Mouse (Mus musculus) hindbrain, embryonic 10.5 days (tissue): ENCODE measurements around the gene Dnaaf3. TPM values are rescaled to one million over a fixed set of nuclear protein-coding genes. Genes with fewer than 3 reads are reported as not detected.

Source experiments
- DNase-seq: peaks from one replicate; pipeline ENCODE4 v3.0.0-alpha.2; 2017; ENCODE audit warnings: low spot score
- H3K27ac ChIP-seq: fragments of 300-500 bp; sonication (generic); 2 replicates; pipeline ENCODE4 v1.5.1; 2016; ENCODE audit warnings: mild to moderate bottlenecking, moderate library complexity
- H3K27me3 ChIP-seq: fragments of 300-500 bp; sonication (generic); 2 replicates; pipeline ENCODE4 v1.6.1; 2016; ENCODE audit warnings: mild to moderate bottlenecking; ENCODE audit not compliant: poor library complexity, insufficient read depth, severe bottlenecking
- H3K36me3 ChIP-seq: fragments of 300-500 bp; sonication (generic); 2 replicates; pipeline ENCODE4 v1.6.1; 2016; ENCODE audit warnings: mild to moderate bottlenecking, moderate library complexity
- H3K4me1 ChIP-seq: fragments of 300-500 bp; sonication (generic); replicated peaks from 2 replicates; pipeline ENCODE4 v1.6.1; 2016; ENCODE audit warnings: mild to moderate bottlenecking
- H3K4me3 ChIP-seq: fragments of 300-500 bp; sonication (generic); 2 replicates; pipeline ENCODE4 v1.5.1; 2016; ENCODE audit warnings: mild to moderate bottlenecking, moderate library complexity
- H3K9me3 ChIP-seq: fragments of 300-500 bp; sonication (generic); 2 replicates; pipeline ENCODE4 v1.6.1; 2016; ENCODE audit warnings: mild to moderate bottlenecking, moderate library complexity
- WGBS: fragments of 180-500 bp; shearing (Covaris S2); methylation state at CpG from one replicate; pipeline ENCODE4 v1.1.7; 2016; 5-methylcytosine and 5-hydroxymethylcytosine counted together
- polyA plus RNA-seq: library from polyadenylated mRNA; unstranded; fragments of >200 nt; fragmentation: Nextera tagmentation; extraction: Ambion mirVana; gene quantifications from 2 replicates; pipeline ENCODE4 v1.2.1, GENCODE M21; 2016

The Dnaaf3 gene
- polyA plus RNA-seq, 1 experiment from 2014 or later: 2.9 TPM

GRCm38 (mm10) chr7:4502421-4503090 lies 29.7 kb downstream of the Dnaaf3 start:
- peak; percentile 20 for DNase-seq
- H3K27ac ChIP-seq: peak overlapping the region; percentile 96
- 14% methylated on average over 14 of the region's 14 CpGs for WGBS
- H3K36me3 ChIP-seq: peaks cover 9% of the 10 kb centered on the region; the same call in 1 of the 2 replicates
- H3K4me3 ChIP-seq: peak overlapping the region; percentile 95
- H3K4me1 ChIP-seq: peaks cover 48% of the 10 kb centered on the region
- no peaks in the 10 kb centered on the region for H3K9me3 ChIP-seq
- no peaks in the 10 kb centered on the region for H3K27me3 ChIP-seq

- peak within 1 kb of the TSS; percentile 96 for H3K27ac ChIP-seq
- H3K4me3 ChIP-seq: peak within 1 kb of the TSS; percentile 95
- peak; percentile 93 for DNase-seq
- peaks cover 17% of the 10 kb centered on the region for H3K36me3 ChIP-seq
- 1% methylated on average over 62 of the region's 62 CpGs for WGBS
- H3K27me3 ChIP-seq: no peaks in the 10 kb centered on the region
- H3K4me1 ChIP-seq: peaks cover 54% of the 10 kb centered on the region
- no peaks in the 10 kb centered on the region for H3K9me3 ChIP-seq
These were observed 30.5 kb downstream of the Dnaaf3 start, which contains the start of gene Ppp1r12c for GRCm38 (mm10) chr7:4501558-4502397. Gene Ppp1r12c, minus strand, starts transcription at chr7:4501680.

GRCm38 (mm10) chr7:4500892-4501471 lies 31.3 kb downstream of the Dnaaf3 start:
- H3K27ac ChIP-seq: peak overlapping the region; percentile 96
- 1% methylated on average over 52 of the region's 52 CpGs for WGBS
- H3K27me3 ChIP-seq: no peaks in the 10 kb centered on the region
- no peak for DNase-seq
- H3K36me3 ChIP-seq: peaks cover 25% of the 10 kb centered on the region
- peak overlapping the region; percentile 95 for H3K4me3 ChIP-seq
- no peaks in the 10 kb centered on the region for H3K9me3 ChIP-seq
- H3K4me1 ChIP-seq: peaks cover 54% of the 10 kb centered on the region

GRCm38 (mm10) chr7:4499034-4499433 lies 33.2 kb downstream of the Dnaaf3 start:
- WGBS: 95% methylated on average over 4 of the region's 4 CpGs
- no peaks in the 10 kb centered on the region for H3K27me3 ChIP-seq
- no peaks in the 10 kb centered on the region for H3K9me3 ChIP-seq
- no peak overlapping the region for H3K27ac ChIP-seq
- peak overlapping the region; percentile 21; the same call in 1 of the 2 replicates for H3K4me3 ChIP-seq
- peaks cover 45% of the 10 kb centered on the region for H3K4me1 ChIP-seq
- peaks cover 45% of the 10 kb centered on the region for H3K36me3 ChIP-seq
- no peak for DNase-seq

- Histone ChIP-seq H3K36me3 (peaks cover 52% of the 10 kb centered on the region), H3K27me3 (no peaks in the 10 kb centered on the region), H3K4me1 (peaks cover 45% of the 10 kb centered on the region), H3K4me3 (peak overlapping the region; percentile 21), H3K9me3 (no peaks in the 10 kb centered on the region), H3K27ac (peak overlapping the region; percentile 40; the same call in 1 of the 2 replicates)
- peak; percentile 67 for DNase-seq
- WGBS: 31% methylated on average over 9 of the region's 9 CpGs
These were observed 34.0 kb downstream of the Dnaaf3 start for GRCm38 (mm10) chr7:4498251-4498650.

GRCm38 (mm10) chr7:4497271-4497903 lies 34.9 kb downstream of the Dnaaf3 start:
- 93% methylated on average over 9 of the region's 9 CpGs for whole genome bisulfite sequencing
- Histone ChIP-seq H3K27me3 (no peaks in the 10 kb centered on the region), H3K4me3 (no peak overlapping the region), H3K4me1 (peaks cover 41% of the 10 kb centered on the region), H3K36me3 (peaks cover 61% of the 10 kb centered on the region), H3K27ac (no peak overlapping the region), H3K9me3 (no peaks in the 10 kb centered on the region)
- no peak for DNase-seq

- no peak overlapping the region for H3K4me3 ChIP-seq
- no peak for DNase-seq
- no peak overlapping the region for H3K27ac ChIP-seq
- H3K36me3 ChIP-seq: peaks cover 70% of the 10 kb centered on the region
- 96% methylated on average over 3 of the region's 3 CpGs for WGBS
- H3K4me1 ChIP-seq: peaks cover 40% of the 10 kb centered on the region
- H3K9me3 ChIP-seq: no peaks in the 10 kb centered on the region
- no peaks in the 10 kb centered on the region for H3K27me3 ChIP-seq
These were observed 35.8 kb downstream of the Dnaaf3 start for GRCm38 (mm10) chr7:4496468-4496867.

- Histone ChIP-seq H3K36me3 (peaks cover 90% of the 10 kb centered on the region), H3K4me1 (peaks cover 21% of the 10 kb centered on the region), H3K9me3 (no peaks in the 10 kb centered on the region), H3K27ac (no peak overlapping the region), H3K27me3 (no peaks in the 10 kb centered on the region), H3K4me3 (no peak overlapping the region)
- DNase-seq: no peak
- 85% methylated on average over 1 of the region's 1 CpGs for WGBS
These were observed 38.3 kb downstream of the Dnaaf3 start for GRCm38 (mm10) chr7:4493991-4494390.

GRCm38 (mm10) chr7:4492284-4493224 lies 39.7 kb downstream of the Dnaaf3 start:
- H3K27me3 ChIP-seq: no peaks in the 10 kb centered on the region
- peaks cover 6% of the 10 kb centered on the region for H3K4me1 ChIP-seq
- H3K9me3 ChIP-seq: no peaks in the 10 kb centered on the region
- no peak for DNase-seq
- peaks cover 99% of the 10 kb centered on the region for H3K36me3 ChIP-seq
- no peak overlapping the region for H3K4me3 ChIP-seq
- 94% methylated on average over 13 of the region's 13 CpGs for WGBS
- H3K27ac ChIP-seq: no peak overlapping the region

- H3K27me3 ChIP-seq: no peaks in the 10 kb centered on the region
- peaks cover 99% of the 10 kb centered on the region for H3K36me3 ChIP-seq
- DNase-seq: no peak
- H3K4me1 ChIP-seq: no peaks in the 10 kb centered on the region
- H3K4me3 ChIP-seq: no peak overlapping the region
- H3K9me3 ChIP-seq: no peaks in the 10 kb centered on the region
- WGBS: 90% methylated on average over 6 of the region's 6 CpGs
- H3K27ac ChIP-seq: no peak overlapping the region
These were observed 40.9 kb downstream of the Dnaaf3 start for GRCm38 (mm10) chr7:4491308-4491707.

GRCm38 (mm10) chr7:4482281-4482680 lies 50.0 kb downstream of the Dnaaf3 start:
- H3K9me3 ChIP-seq: no peaks in the 10 kb centered on the region
- H3K27ac ChIP-seq: no peak overlapping the region
- WGBS: 88% methylated on average over 12 of the region's 12 CpGs
- peaks cover 25% of the 10 kb centered on the region for H3K4me1 ChIP-seq
- DNase-seq: no peak
- H3K36me3 ChIP-seq: peaks cover 66% of the 10 kb centered on the region
- peaks cover 2% of the 10 kb centered on the region; the same call in 1 of the 2 replicates for H3K27me3 ChIP-seq
- H3K4me3 ChIP-seq: no peak overlapping the region
